Mouse (Mus musculus) MEL (cell line): ENCODE data around the gene Hrh3.

Experiments used
- CHD1 ChIP-seq: IDR thresholded peaks from 2 replicates; pipeline ENCODE4 v1.6.1; 2012; ENCODE audit warnings: low read depth, mild to moderate bottlenecking, inconsistent platforms, low read length, improper control_type of control experiment
- CHD2 ChIP-seq: IDR thresholded peaks from 2 replicates; pipeline ENCODE4 v1.6.1; 2011; ENCODE audit warnings: low read length, improper control_type of control experiment
- CTCF ChIP-seq, 3 experiments: IDR thresholded peaks in 2 of 3; conservative IDR thresholded peaks in 1 of 3; 2 replicates each; pipeline ENCODE4 v1.5.1; 2011 to 2012; ENCODE audit warnings: low read length in 3 of 3, low read depth in 2 of 3, mild to moderate bottlenecking in 2 of 3, improper control_type of control experiment in 1 of 3, inconsistent platforms in 1 of 3, mixed read lengths in 1 of 3, moderate library complexity in 1 of 3; ENCODE audit not compliant: control insufficient read depth in 1 of 3, insufficient read depth in 1 of 3, poor library complexity in 1 of 3, severe bottlenecking in 1 of 3
- GATA1 ChIP-seq: IDR thresholded peaks from 2 replicates; pipeline ENCODE4 v1.6.1; 2011; ENCODE audit warnings: low read depth, low read length, improper control_type of control experiment
- KAT2A ChIP-seq: conservative IDR thresholded peaks from 2 replicates; pipeline ENCODE4 v1.6.1; 2012; ENCODE audit warnings: low read depth, low read length, improper control_type of control experiment, inconsistent platforms
- MAFK ChIP-seq: IDR thresholded peaks from 2 replicates; pipeline ENCODE4 v1.6.1; 2011; ENCODE audit warnings: low read depth, mild to moderate bottlenecking, low read length, improper control_type of control experiment, borderline replicate concordance
- MAX ChIP-seq: IDR thresholded peaks from 2 replicates; pipeline ENCODE4 v1.6.1; 2011; ENCODE audit warnings: low read length, improper control_type of control experiment
- MYC ChIP-seq: IDR thresholded peaks from 2 replicates; pipeline ENCODE4 v1.6.1; 2011; ENCODE audit warnings: low read depth, mild to moderate bottlenecking, low read length, improper control_type of control experiment, moderate library complexity
- POLR2A ChIP-seq, 2 experiments: IDR thresholded peaks; 2 replicates each; pipeline ENCODE4 v1.6.1; 2011 to 2012; ENCODE audit warnings: low read length in 2 of 2, mild to moderate bottlenecking in 2 of 2, control low read depth in 1 of 2, improper control_type of control experiment in 1 of 2, low read depth in 1 of 2, moderate library complexity in 1 of 2; ENCODE audit not compliant: control insufficient read depth in 1 of 2, insufficient read depth in 1 of 2, poor library complexity in 1 of 2
- POLR2AphosphoS5 ChIP-seq: IDR thresholded peaks from 2 replicates; pipeline ENCODE4 v1.6.1; 2012; ENCODE audit warnings: low read depth, borderline replicate concordance, mild to moderate bottlenecking, inconsistent platforms, low read length, moderate library complexity, mixed read lengths
- TBP ChIP-seq: IDR thresholded peaks from 2 replicates; pipeline ENCODE4 v1.8.0; 2011; ENCODE audit warnings: low read depth, low read length, improper control_type of control experiment
- TCF12 ChIP-seq: IDR thresholded peaks from 2 replicates; pipeline ENCODE4 v1.6.1; 2014; ENCODE audit warnings: low read depth, mild to moderate bottlenecking, inconsistent platforms, low read length, improper control_type of control experiment, moderate library complexity

DNA sequence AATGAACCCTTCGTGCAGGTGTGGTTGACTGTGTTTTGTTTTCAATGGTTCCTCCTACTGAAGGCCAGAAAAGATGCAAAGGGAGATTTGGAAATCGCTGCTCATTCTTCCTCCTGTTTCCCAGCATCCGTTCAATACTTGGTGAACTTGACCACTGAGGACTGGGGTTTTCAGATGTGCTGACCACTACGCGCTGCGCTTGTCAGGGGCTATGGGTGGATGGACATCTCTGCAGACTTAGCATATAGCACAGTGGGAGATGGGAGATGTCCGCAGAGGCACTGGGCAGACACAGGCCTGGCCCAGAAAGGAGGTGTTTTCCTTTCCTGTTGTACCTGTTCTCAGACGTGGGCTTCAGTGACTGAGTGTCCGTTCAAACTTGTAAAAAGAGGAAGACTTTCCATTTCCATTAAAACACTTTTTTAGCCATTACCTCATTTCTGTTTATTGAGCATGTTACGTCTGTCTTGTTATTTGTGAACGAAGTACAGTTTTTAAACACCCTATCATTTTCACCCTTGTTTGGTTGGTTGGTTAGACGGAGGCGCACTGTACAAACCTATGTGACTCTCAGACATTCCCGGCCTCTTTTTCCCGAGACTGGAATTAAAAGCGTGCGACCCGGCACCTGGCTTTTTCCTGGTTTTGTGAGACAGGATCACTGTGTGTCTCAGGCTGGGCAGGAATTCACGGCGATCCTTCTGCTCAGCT is 34.4 kb downstream of the Hrh3 start:
- TF ChIP-seq CTCF (IDR thresholded peaks at IDR 0.05 in 2 of 3, conservative IDR thresholded peaks at IDR 0.05 in 1 of 3; ENCODE audit: control insufficient read depth in 1 of 3, insufficient read depth in 1 of 3, low read depth in 2 of 3, low read length in 3 of 3, poor library complexity in 1 of 3, severe bottlenecking in 1 of 3): no peak
- no peak for TF ChIP-seq GATA1
- TF ChIP-seq MYC: no peak
- TF ChIP-seq MAFK: no peak
- TF ChIP-seq KAT2A: no peak
- TF ChIP-seq TBP: no peak
- no peak for TF ChIP-seq POLR2AphosphoS5
- TF ChIP-seq MAX: no peak
- no peak for TF ChIP-seq TCF12
- no peak for TF ChIP-seq CHD1
- no peak for TF ChIP-seq POLR2A (IDR thresholded peaks at IDR 0.05; ENCODE audit: control insufficient read depth in 1 of 2, insufficient read depth in 1 of 2, low read depth in 1 of 2, low read length in 2 of 2, poor library complexity in 1 of 2)
- no peak for TF ChIP-seq CHD2
